Mouse (Mus musculus): Measurements from ENCODE around the gene Nmrk1.

DNA sequence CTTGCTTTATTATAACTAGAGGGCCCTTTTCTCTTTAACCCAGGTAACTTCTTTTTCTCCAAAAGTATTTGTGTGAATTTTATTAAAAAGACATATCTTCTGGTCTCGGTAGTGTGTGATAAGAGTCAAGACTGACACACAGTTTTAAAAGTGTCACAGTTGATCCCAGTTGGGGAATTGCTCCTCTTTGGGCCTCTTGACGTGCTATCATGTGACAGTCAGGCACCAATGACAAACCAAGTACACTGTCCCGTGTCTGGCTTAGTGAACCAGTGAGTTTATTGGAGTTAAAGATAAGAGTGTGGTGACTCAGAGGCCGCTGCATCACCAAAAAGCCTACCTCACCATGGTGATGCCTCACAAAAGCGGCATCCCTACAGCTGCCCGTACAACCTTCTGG lies 12.3 kb downstream of the Nmrk1 start:
- TF ChIP-seq POLR2A (IDR thresholded peaks at IDR 0.05; ENCODE audit: borderline replicate concordance, insufficient read depth, low read length) (no peak), CTCF (IDR thresholded peaks at IDR 0.05; ENCODE audit: borderline replicate concordance, insufficient read depth, low read depth, low read length) (no peak)
